Mouse (Mus musculus) left cerebral cortex, postnatal 25 days (tissue): ENCODE measurements around the gene Mgmt. TPM values are rescaled to one million over a fixed set of nuclear protein-coding genes. Genes with fewer than 3 reads are reported as not detected.

ENCODE experiments used
- DNase-seq, 2 experiments: peaks; one replicate each; pipeline ENCODE4 v3.0.0; 2022; ENCODE audit warnings: low spot score in 2 of 2, mixed read lengths in 1 of 2
- intact Hi-C: fragments of 180-260 bp; cut with DNase I; formaldehyde crosslinking; loops from one replicate; pipeline ENCODE4 v1.15.1; 2025
- total RNA-seq, 2 experiments: library from RNA; stranded (reverse); gene quantifications; 2 replicates each; pipeline ENCODE4 v1.2.3; 2021

Mgmt gene
- total RNA-seq, 2 experiments from 2014 or later = 0.78 to 0.87 TPM

DNA sequence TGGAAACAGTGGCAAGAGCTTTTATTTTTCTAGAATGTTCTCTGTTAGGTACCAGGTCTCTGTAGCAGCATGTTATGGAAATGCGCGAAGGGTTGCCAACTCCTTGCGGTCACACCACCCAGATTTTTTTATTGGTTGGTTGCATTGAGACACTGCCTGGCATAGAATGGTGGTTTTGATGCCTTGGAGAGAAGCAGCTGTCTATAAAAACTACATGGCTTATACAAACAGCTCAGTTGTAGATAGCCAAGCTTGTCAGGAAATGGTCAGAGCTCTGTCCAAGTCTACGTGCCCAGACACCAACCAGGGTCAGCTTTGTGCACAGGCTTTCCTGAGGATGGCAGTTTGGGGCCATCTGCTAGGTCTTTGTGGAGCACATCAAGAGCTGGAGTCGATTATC is 80.6 kb downstream of the Mgmt start:
- intact Hi-C loops = no loop called here
- no peak for DNase-seq

DNA sequence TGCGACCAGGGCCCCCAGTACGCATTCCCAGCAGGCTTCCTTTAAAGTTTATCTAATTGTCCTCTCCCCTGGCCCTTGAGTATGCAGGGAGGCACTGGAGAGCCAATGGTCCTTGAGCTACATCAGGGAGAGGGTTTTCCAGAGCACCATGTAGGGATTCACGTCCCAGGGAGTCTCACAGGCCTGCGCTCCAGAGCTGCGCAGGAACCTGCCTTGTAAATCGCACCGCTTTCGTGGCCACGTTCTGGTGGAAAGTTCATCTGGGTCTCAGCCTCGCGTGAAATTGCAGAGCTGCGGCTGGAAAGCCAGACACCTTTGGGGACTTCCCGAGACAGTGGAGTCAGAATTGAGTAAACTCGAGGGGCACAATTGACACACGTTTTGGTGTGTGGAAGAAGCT is 103.0 kb downstream of the Mgmt start:
- intact Hi-C loops = no loop called here
- no peak for DNase-seq

DNA sequence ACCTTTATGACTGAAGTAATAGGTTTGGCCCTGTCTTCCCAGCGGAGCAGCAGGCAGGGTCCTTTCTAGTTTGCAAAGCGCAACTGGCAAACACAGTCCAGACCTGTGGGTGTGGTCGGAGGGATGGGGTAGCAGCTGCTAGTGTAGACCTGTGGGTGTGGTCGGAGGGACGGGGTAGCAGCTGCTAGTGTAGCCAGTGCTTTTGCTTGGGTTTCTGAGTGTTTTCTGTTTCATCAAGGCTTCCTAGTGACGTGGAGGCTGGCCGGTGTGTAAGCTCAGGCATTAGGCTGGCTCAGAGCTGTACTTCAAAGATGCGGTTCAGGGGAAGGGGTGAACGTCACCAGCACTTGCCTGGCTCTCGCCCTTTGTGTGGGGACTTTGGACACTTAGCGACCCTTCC is 106.3 kb downstream of the Mgmt start:
- intact Hi-C loops = no loop called here

DNA sequence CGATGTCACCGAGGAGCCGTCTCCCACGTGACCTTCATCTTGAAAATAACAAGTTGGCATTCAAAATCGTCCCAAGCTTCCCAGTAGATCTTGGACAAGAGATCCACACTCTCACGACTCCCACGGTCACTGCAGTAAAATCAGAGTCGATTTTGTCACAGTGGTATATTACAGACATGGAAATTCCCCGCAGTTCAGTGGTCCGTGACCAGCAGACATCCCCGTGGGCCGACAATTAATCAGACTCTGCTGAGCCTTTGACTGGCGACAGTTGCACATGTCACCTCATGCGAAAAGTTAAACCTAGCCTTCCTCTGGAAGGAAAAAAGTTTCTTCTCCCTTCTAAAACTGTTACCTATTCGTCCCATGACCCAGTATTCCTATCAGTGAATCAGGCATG is 106.8 kb downstream of the Mgmt start:
- no peak for DNase-seq
- intact Hi-C loops = no loop called here

More for the DNA sequence above, 106.3 kb downstream of the Mgmt start:
- no peak for DNase-seq

GRCm38 (mm10) chr7:137001783-137002182 is 107.4 kb downstream of the Mgmt start:
- no peak for DNase-seq
- intact Hi-C loops = no loop called here

- intact Hi-C loops = no loop called here
- DNase-seq = no peak
Observed at GRCm38 (mm10) chr7:137002431-137002830, 108.0 kb downstream of the Mgmt start.

DNA sequence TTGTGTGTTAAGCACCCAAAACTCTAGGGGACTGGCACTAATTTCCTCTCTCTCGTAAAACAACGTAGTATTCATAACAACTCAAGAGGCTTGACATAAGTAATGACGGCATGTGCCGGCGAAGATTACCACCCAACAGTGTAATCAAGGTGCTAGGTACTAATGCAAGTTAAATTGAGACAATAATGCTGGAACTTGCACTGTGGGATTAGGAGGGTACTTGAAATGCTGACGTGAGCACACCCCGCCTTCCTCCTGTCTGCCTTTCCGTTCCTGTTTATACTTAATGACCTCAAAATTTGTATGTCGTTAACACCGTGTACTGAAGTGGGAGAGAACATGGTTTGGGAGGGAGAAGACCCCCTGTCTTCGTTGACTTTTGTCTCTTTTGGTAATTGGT is 110.9 kb downstream of the Mgmt start:
- intact Hi-C loops = no loop called here

DNA sequence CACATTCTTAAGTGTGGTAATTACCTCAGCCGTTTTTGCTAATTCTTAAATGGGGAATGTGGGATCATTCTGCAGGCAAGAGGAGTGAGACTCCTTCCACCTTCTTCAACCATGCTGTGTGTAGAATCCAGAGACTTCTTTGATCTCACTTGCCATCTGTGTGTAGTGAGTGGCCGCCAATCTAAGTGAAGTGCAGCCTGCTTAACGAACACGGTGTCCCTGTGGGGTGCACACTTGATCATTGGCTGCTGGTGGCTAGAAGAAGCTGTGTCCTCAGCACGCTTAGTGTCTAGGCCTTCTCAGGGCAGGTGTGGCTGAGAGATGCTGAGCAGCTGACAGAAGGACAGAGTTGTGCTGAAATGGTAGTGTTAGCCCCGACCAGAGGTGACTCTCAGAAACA is 113.9 kb downstream of the Mgmt start:
- no peak for DNase-seq
- intact Hi-C loops = no loop called here

More for the DNA sequence above, 110.9 kb downstream of the Mgmt start:
- no peak for DNase-seq

GRCm38 (mm10) chr7:137009732-137010275 is 115.4 kb downstream of the Mgmt start:
- intact Hi-C loops = no loop called here
- DNase-seq = no peak

DNA sequence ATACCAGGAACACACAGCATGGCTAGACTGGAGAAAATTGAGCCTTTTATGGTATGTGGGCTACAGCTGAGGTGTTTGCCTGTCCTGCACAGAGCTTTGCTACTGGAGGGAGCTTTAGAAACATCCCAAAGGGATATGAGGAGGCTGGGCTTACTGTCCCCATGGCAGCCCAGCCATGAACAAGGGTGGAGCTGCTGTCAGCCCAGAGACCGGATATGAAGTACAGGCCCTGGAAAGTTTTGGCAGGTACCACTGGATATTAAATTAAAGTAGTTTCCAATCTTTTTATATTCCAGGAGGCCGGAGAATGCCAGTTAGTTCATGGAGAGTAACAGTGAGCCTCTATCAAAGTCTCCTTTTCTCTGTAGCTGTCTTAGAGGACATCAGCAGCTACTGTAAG is 116.0 kb downstream of the Mgmt start:
- DNase-seq = no peak
- intact Hi-C loops = no loop called here

- intact Hi-C loops = no loop called here
Observed at GRCm38 (mm10) chr7:137012687-137013086, 118.3 kb downstream of the Mgmt start.

GRCm38 (mm10) chr7:137013433-137013832 is 119.0 kb downstream of the Mgmt start:
- DNase-seq = no peak

More at GRCm38 (mm10) chr7:137012687-137013086, 118.3 kb downstream of the Mgmt start:
- DNase-seq = no peak

GRCm38 (mm10) chr7:137018614-137019013 is 124.2 kb downstream of the Mgmt start:
- DNase-seq = no peak
- intact Hi-C loops = no loop called here

More at GRCm38 (mm10) chr7:137013433-137013832, 119.0 kb downstream of the Mgmt start:
- intact Hi-C loops = no loop called here

GRCm38 (mm10) chr7:137020195-137020594 is 125.8 kb downstream of the Mgmt start:
- intact Hi-C loops = no loop called here
- DNase-seq = no peak

- intact Hi-C loops = no loop called here
- no peak for DNase-seq
Observed at GRCm38 (mm10) chr7:137030789-137031188, 136.4 kb downstream of the Mgmt start.

DNA sequence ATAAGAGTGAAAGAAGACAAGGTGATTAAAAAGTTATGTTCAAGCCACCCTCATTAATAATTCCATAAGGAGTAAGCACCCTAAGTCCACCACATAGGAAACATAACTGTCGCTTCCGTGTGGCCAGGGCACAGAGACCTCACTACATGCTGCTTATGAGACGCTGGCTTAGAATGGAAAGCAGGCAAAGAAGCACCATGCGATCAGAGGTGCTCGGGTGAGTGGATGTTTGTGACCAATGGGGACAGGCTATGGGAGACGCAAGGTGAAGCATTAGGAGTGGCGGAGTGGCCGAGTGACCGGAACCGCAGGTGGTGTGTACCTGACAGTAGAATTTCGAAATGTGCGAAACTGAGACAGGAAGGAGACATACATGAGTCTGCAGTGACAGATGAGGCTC is 138.8 kb downstream of the Mgmt start:
- DNase-seq = no peak
- intact Hi-C loops = no loop called here

GRCm38 (mm10) chr7:137034986-137035385 is 140.6 kb downstream of the Mgmt start:
- intact Hi-C loops = no loop called here
- DNase-seq = no peak

GRCm38 (mm10) chr7:137035916-137036315 is 141.5 kb downstream of the Mgmt start:
- intact Hi-C loops = no loop called here
- DNase-seq = no peak

DNA sequence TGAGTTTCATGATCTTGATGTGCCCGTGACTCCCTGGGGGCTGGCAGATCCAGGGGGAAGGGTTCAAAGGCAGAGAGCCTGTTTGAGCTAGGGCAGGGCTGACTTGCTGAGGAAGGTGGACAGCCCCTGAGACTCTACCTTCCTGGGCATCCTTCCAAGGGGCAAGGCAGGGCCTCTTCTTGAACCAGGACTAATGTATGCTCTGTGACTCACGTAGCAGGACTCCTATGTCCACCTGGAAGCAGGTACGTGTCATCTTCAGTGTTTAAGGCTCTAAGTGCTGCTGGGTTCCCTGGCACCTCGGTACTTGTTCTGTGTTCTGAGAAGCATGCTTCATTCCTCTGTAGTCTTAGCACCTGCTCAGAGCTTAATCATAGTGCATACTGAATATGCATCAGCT is 143.1 kb downstream of the Mgmt start:
- DNase-seq = no peak
- intact Hi-C loops = no loop called here

- intact Hi-C loops = no loop called here
- DNase-seq = peak in 1 of 2 experiments; percentile 11
Observed at GRCm38 (mm10) chr7:137037872-137038271, 143.5 kb downstream of the Mgmt start.

DNA sequence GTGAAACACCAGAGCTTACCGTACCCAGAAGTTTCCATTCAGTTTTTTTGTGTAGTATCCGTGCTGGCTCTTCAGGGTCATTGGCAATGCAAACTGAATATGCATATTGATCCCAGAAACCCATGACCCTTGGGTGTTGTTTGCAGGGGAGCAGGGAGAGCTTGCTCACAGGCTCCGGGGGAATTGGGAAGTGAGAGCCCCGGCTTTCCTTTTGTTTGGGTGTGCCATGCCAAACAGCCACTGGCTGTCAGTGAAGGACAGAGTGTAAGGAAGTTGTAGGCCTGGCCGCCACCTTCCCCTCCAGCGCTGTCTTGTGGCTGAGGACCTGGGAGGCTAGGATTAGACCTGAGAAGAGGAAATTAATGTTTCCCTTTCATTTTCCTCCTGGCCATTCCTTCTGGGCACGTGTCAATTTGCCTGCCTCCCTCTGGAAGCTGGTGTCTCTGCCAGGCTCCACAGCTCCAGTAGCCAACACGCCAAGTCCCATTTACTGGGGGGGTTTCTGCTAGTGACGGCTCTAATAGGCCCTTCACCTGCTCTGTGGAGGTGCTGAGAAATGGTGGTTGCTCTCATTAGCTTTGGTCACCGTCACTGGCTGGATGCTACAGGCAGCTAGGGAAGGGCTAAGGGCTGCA is 144.0 kb downstream of the Mgmt start:
- DNase-seq = no peak
- intact Hi-C loops = no loop called here

DNA sequence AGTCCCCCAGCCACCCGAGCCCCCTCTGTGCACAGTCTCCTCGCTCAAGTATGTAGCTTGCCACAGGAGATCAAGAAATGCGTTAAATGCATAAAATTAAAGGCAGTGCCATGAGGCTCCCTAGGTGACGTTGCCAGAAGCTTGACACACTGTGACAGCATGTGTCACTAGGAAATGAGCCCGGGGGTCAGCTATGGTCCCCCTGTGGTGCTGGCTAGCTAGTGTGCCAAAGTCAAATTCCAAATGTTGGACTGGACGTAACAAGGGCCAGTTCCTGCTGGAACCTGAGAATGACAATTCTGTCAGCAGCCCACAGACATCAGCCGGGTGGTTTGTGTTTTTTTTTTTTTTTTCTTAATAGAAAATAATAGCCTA is 144.5 kb downstream of the Mgmt start:
- intact Hi-C loops = no loop called here
- no peak for DNase-seq
